Mouse (Mus musculus): ENCODE data around the gene Fmo3.

The Fmo3 gene

GRCm38 (mm10) chr1:162931310-162931875 is 52.9 kb downstream of the Fmo3 start:
- no peak for DNase-seq (ENCODE audit: low read depth, low spot score)

GRCm38 (mm10) chr1:162930631-162931030 is 53.7 kb downstream of the Fmo3 start:
- no peak for DNase-seq (ENCODE audit: low read depth, low spot score)

GRCm38 (mm10) chr1:162929146-162929545 is 55.2 kb downstream of the Fmo3 start:
- DNase-seq (ENCODE audit: low read depth, low spot score) = no peak

GRCm38 (mm10) chr1:162925121-162925520 is 59.2 kb downstream of the Fmo3 start:
- no peak for DNase-seq (ENCODE audit: low read depth, low spot score)

- DNase-seq (ENCODE audit: low read depth, low spot score) = no peak
Measured at GRCm38 (mm10) chr1:162916661-162917060, 67.7 kb downstream of the Fmo3 start.

- DNase-seq (ENCODE audit: low read depth, low spot score) = no peak
Measured at GRCm38 (mm10) chr1:162914932-162915556, 69.3 kb downstream of the Fmo3 start.

GRCm38 (mm10) chr1:162912085-162912484 is 72.2 kb downstream of the Fmo3 start:
- no peak for DNase-seq (ENCODE audit: low read depth, low spot score)

All from R1 (cell line).